Mouse (Mus musculus) forebrain, embryonic 16.5 days (tissue): ENCODE measurements around the gene Fgfr2. TPM values are rescaled to one million over a fixed set of nuclear protein-coding genes. Genes with fewer than 3 reads are reported as not detected.
A peak's percentile ranks its signal among the peaks of the same experiment; 100 is the strongest.

Experiments
- ATAC-seq: fragments of 200-750 bp; cut with Nextera tagmentation; 2 replicates; pipeline ENCODE4 v1.8.0; 2017; ENCODE audit warnings: mild to moderate bottlenecking, moderate library complexity
- H3K27ac ChIP-seq: fragments of 300-500 bp; sonication (generic); 2 replicates; pipeline ENCODE4 v1.5.1; 2014; ENCODE audit warnings: low read length, control low read depth
- H3K27me3 ChIP-seq: fragments of 300-500 bp; sonication (generic); replicated peaks from 2 replicates; pipeline ENCODE4 v1.6.1; 2014; ENCODE audit warnings: low read length; ENCODE audit not compliant: control insufficient read depth, insufficient read depth
- H3K36me3 ChIP-seq: fragments of 300-500 bp; sonication (generic); 2 replicates; pipeline ENCODE4 v1.6.1; 2014; ENCODE audit not compliant: control insufficient read depth, insufficient read depth
- H3K4me1 ChIP-seq: fragments of 300-500 bp; sonication (generic); replicated peaks from 2 replicates; pipeline ENCODE4 v1.6.1; 2014; ENCODE audit warnings: low read length; ENCODE audit not compliant: control insufficient read depth, insufficient read depth
- H3K4me2 ChIP-seq: fragments of 300-500 bp; sonication (generic); 2 replicates; pipeline ENCODE4 v1.6.1; 2014; ENCODE audit warnings: mild to moderate bottlenecking, low read length, control low read depth
- H3K4me3 ChIP-seq: fragments of 300-500 bp; sonication (generic); replicated peaks from 2 replicates; pipeline ENCODE4 v1.5.1; 2014; ENCODE audit warnings: mild to moderate bottlenecking, low read length, control low read depth
- H3K9ac ChIP-seq: fragments of 300-500 bp; sonication (generic); replicated peaks from 2 replicates; pipeline ENCODE4 v1.6.1; 2014; ENCODE audit warnings: low read depth, low read length, control low read depth
- H3K9me3 ChIP-seq: fragments of 300-500 bp; sonication (generic); 2 replicates; pipeline ENCODE4 v1.6.1; 2016; ENCODE audit warnings: low read length; ENCODE audit not compliant: control insufficient read depth
- WGBS: fragments of 180-500 bp; shearing (Covaris S2); extraction: QIAGEN DNeasy Blood & Tissue Kit; methylation state at CpG from one replicate; pipeline ENCODE4 v1.1.7; 2014; 5-methylcytosine and 5-hydroxymethylcytosine counted together
- polyA plus RNA-seq: library from polyadenylated mRNA; unstranded; fragments of >200 nt; fragmentation: Nextera tagmentation; extraction: Ambion mirVana; gene quantifications from 2 replicates; pipeline ENCODE4 v1.2.1, GENCODE M21; 2015

Fgfr2 gene
- polyA plus RNA-seq, 1 experiment from 2014 or later, result 39.2 TPM

GRCm38 (mm10) chr7:132576891-132577290, 546.3 kb downstream of the Fgfr2 start:
- Histone ChIP-seq H3K9me3 (no peaks in the 10 kb centered on the region), H3K4me2 (no peak overlapping the region; the same call in 1 of the 2 replicates), H3K27me3 (no peaks in the 10 kb centered on the region), H3K4me3 (no peak overlapping the region), H3K27ac (no peak overlapping the region), H3K4me1 (peaks cover 20% of the 10 kb centered on the region), H3K36me3 (no peaks in the 10 kb centered on the region), H3K9ac (no peak overlapping the region)
- 58% methylated on average over 4 of the region's 4 CpGs for WGBS
- no peak for ATAC-seq

- WGBS, result under 1% methylated on average over 49 of the region's 49 CpGs
- Histone ChIP-seq H3K4me1 (peaks cover 23% of the 10 kb centered on the region), H3K27ac (peak within 1 kb of the TSS; percentile 86), H3K9ac (peak within 1 kb of the TSS; percentile 75), H3K27me3 (no peaks in the 10 kb centered on the region), H3K36me3 (no peaks in the 10 kb centered on the region), H3K4me2 (peak within 1 kb of the TSS; percentile 74), H3K9me3 (no peaks in the 10 kb centered on the region), H3K4me3 (peak within 1 kb of the TSS; percentile 84)
- peak; percentile 98 for ATAC-seq
These were observed 547.0 kb downstream of the Fgfr2 start, which contains the start of gene Oat for GRCm38 (mm10) chr7:132576116-132576650. Gene Oat (minus strand): TSS chr7:132576398.

- Histone ChIP-seq H3K4me1 (peaks cover 23% of the 10 kb centered on the region), H3K36me3 (no peaks in the 10 kb centered on the region), H3K9ac (peak overlapping the region; percentile 75), H3K4me2 (peak overlapping the region; percentile 74), H3K9me3 (no peaks in the 10 kb centered on the region), H3K27me3 (no peaks in the 10 kb centered on the region), H3K27ac (peak overlapping the region; percentile 86), H3K4me3 (peak overlapping the region; percentile 84)
- WGBS, result 0% methylated on average over 13 of the region's 13 CpGs
- ATAC-seq, result peak; percentile 90
These were observed 547.5 kb downstream of the Fgfr2 start for GRCm38 (mm10) chr7:132575623-132576022.

- Histone ChIP-seq H3K4me1 (peaks cover 27% of the 10 kb centered on the region), H3K4me3 (no peak overlapping the region), H3K27ac (no peak overlapping the region), H3K4me2 (no peak overlapping the region), H3K9ac (no peak overlapping the region), H3K27me3 (no peaks in the 10 kb centered on the region), H3K9me3 (no peaks in the 10 kb centered on the region), H3K36me3 (no peaks in the 10 kb centered on the region)
- ATAC-seq, result no peak
- 97% methylated on average over 5 of the region's 5 CpGs for WGBS
These were observed 548.5 kb downstream of the Fgfr2 start for GRCm38 (mm10) chr7:132574646-132575045.

GRCm38 (mm10) chr7:132573205-132573604, 549.9 kb downstream of the Fgfr2 start:
- H3K4me3 ChIP-seq, result no peak overlapping the region
- ATAC-seq, result no peak
- H3K4me2 ChIP-seq, result no peak overlapping the region
- peak overlapping the region; percentile 43 for H3K27ac ChIP-seq
- H3K36me3 ChIP-seq, result no peaks in the 10 kb centered on the region
- H3K9ac ChIP-seq, result no peak overlapping the region
- no peaks in the 10 kb centered on the region for H3K27me3 ChIP-seq
- 7% methylated on average over 6 of the region's 6 CpGs for WGBS
- H3K9me3 ChIP-seq, result no peaks in the 10 kb centered on the region
- H3K4me1 ChIP-seq, result peaks cover 27% of the 10 kb centered on the region

GRCm38 (mm10) chr7:132572738-132573137, 550.4 kb downstream of the Fgfr2 start:
- 45% methylated on average over 3 of the region's 3 CpGs for WGBS
- Histone ChIP-seq H3K4me2 (no peak overlapping the region), H3K27ac (peak overlapping the region; percentile 27; the same call in 1 of the 2 replicates)

GRCm38 (mm10) chr7:132571481-132571880, 551.7 kb downstream of the Fgfr2 start:
- Histone ChIP-seq H3K27me3 (no peaks in the 10 kb centered on the region), H3K9ac (no peak overlapping the region), H3K4me3 (no peak overlapping the region), H3K36me3 (no peaks in the 10 kb centered on the region), H3K4me1 (peaks cover 24% of the 10 kb centered on the region), H3K9me3 (no peaks in the 10 kb centered on the region), H3K4me2 (peak overlapping the region; percentile 23; the same call in 1 of the 2 replicates), H3K27ac (no peak overlapping the region)
- no peak for ATAC-seq
- 46% methylated on average over 8 of the region's 8 CpGs for WGBS

More at GRCm38 (mm10) chr7:132572738-132573137, 550.4 kb downstream of the Fgfr2 start:
- Histone ChIP-seq H3K36me3 (no peaks in the 10 kb centered on the region), H3K4me1 (peaks cover 27% of the 10 kb centered on the region), H3K27me3 (no peaks in the 10 kb centered on the region), H3K4me3 (no peak overlapping the region), H3K9me3 (no peaks in the 10 kb centered on the region), H3K9ac (no peak overlapping the region)
- ATAC-seq, result no peak

GRCm38 (mm10) chr7:132570071-132570470, 553.1 kb downstream of the Fgfr2 start:
- no peaks in the 10 kb centered on the region for H3K27me3 ChIP-seq
- 79% methylated on average over 5 of the region's 5 CpGs for WGBS
- no peaks in the 10 kb centered on the region for H3K36me3 ChIP-seq
- no peak for ATAC-seq
- peaks cover 16% of the 10 kb centered on the region for H3K4me1 ChIP-seq
- no peak overlapping the region for H3K9ac ChIP-seq
- H3K4me3 ChIP-seq, result no peak overlapping the region
- H3K4me2 ChIP-seq, result no peak overlapping the region
- H3K9me3 ChIP-seq, result no peaks in the 10 kb centered on the region
- no peak overlapping the region for H3K27ac ChIP-seq

- WGBS, result 50% methylated on average over 6 of the region's 6 CpGs
- no peaks in the 10 kb centered on the region for H3K27me3 ChIP-seq
- no peak for ATAC-seq
These were observed 554.3 kb downstream of the Fgfr2 start for GRCm38 (mm10) chr7:132568817-132569216.

More at GRCm38 (mm10) chr7:132568817-132569216, 554.3 kb downstream of the Fgfr2 start:
- Histone ChIP-seq H3K4me2 (no peak overlapping the region), H3K36me3 (no peaks in the 10 kb centered on the region; the same call in 1 of the 2 replicates), H3K9ac (no peak overlapping the region), H3K4me3 (no peak overlapping the region), H3K9me3 (no peaks in the 10 kb centered on the region), H3K4me1 (peaks cover 13% of the 10 kb centered on the region), H3K27ac (no peak overlapping the region)
